Mouse (Mus musculus) frontal cortex, adult (tissue): ENCODE results near the gene Gm21985.
A peak's percentile ranks its signal among the peaks of the same experiment; 100 is the strongest.
"Not testable (repeated sequence)": the region's sequence is repeated elsewhere in the genome, so short reads cannot be mapped to it uniquely, and the experiment has no call there.

Source experiments
- ATAC-seq: cut with Nextera tagmentation; 2 replicates; pipeline ENCODE4 v1.9.2; 2017; ENCODE audit warnings: mild to moderate bottlenecking, moderate library complexity, mixed read lengths; ENCODE audit not compliant: low TSS enrichment

Gene Gm21985

GRCm38 (mm10) chr2:112391346-112392000 lies 125.4 kb downstream of the Gm21985 start:
- peak; percentile 57 for ATAC-seq

DNA sequence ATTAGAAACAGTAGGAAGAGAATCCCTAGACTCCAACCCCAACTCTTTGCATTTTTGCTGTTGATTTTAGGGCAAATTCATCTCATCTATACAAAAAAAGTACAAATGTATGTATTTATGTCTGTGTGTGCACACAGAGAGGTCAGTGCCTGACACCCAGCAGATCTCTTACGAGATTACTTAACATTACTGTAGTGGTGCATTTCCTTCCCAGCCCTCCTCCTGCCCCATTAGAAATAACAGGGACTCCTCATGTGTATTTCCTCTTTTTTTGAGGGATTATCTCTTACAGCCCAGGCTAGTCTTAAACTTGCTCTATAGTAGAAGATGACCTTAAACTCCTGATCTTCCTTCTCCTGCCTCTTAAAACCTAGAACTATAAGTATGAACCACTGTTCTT lies 126.6 kb downstream of the Gm21985 start:
- no peak for ATAC-seq

DNA sequence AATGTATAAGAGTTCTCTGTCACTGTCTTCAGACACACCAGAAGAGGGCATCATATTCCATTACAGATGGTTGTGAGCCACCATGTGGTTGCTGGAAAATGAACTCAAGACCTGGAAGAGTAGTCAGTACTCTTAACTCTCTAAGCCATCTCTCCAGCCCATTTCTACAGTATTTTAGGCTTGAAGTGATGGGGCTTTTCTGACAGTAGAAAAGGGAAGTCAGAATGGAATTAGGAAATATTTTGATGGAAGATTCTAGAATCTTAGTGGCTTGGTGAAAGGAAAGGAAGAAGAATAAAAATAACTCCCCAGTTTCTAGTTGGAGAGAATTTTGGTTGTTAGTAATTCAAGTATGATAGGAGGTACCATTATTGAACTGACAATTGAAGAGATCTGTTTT lies 127.8 kb downstream of the Gm21985 start:
- ATAC-seq: no peak

GRCm38 (mm10) chr2:112396649-112397048 lies 130.5 kb downstream of the Gm21985 start:
- ATAC-seq: no peak

DNA sequence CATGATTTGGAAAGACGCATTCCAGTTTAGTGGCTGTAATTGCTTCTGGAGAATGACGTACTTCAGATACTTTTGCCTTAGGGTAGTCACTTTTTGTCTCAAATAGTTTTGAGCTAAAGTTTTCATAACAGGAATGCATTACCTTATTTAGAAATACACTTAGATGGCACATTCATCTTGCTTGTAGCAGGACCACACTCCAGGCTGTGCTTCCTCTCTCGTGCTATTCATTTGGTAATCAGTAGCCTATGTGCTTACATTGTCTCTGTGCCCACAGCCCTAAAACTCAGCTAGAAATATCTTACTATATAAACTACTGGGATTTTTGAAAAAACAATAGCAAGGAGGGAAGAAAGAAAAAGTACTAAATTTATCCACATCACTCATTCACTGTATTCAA lies 140.9 kb downstream of the Gm21985 start:
- ATAC-seq: no peak

- ATAC-seq: no peak
Observed at GRCm38 (mm10) chr2:112425308-112425707, 159.2 kb downstream of the Gm21985 start.

DNA sequence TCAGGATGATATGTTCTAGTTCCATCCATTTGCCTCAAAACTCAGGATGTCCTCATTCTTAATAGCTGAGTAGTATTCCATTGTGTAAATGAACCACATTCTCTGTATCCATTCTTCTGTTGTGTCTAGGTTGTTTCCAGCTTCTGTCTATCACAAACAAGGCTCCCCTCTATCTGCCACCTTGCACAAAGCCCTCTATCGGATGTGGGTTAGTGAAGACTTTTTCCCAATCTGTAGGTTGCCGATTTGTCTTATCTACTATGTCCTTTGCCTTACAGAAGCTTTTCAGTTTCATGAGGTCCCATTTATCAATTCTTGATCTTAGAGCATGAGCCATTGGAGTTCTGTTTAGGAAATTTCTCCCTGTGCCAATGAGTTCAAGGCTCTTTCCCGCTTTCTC lies 162.4 kb downstream of the Gm21985 start:
- not testable (repeated sequence) for ATAC-seq

- no peak for ATAC-seq
Observed at GRCm38 (mm10) chr2:112429665-112430064, 163.6 kb downstream of the Gm21985 start.

GRCm38 (mm10) chr2:112430403-112430802 lies 164.3 kb downstream of the Gm21985 start:
- no peak for ATAC-seq

- peak; percentile 83 for ATAC-seq
Observed at GRCm38 (mm10) chr2:112432523-112432922, 166.4 kb downstream of the Gm21985 start.

- ATAC-seq: no peak
Observed at GRCm38 (mm10) chr2:112433359-112433758, 167.2 kb downstream of the Gm21985 start.

DNA sequence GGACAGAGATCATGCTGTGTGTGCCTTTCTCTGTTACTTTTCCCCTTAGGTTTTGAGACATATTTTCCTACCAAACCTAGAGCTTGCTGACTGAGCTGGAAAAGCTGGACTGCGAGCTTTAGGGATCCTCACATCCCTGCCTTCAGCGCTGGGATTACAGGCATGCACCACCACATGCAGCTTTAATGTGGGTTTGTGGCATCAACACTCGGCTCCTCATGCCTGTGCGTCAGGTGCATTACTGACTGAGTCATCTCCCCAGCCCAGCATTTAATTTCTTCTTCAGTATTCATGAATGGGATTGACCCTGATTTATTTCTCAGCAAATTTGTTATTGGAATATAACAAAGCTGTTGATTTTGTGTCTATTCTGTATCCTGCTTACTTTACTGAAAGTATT lies 170.2 kb downstream of the Gm21985 start:
- no peak for ATAC-seq

- no peak for ATAC-seq
Observed at GRCm38 (mm10) chr2:112437589-112437988, 171.5 kb downstream of the Gm21985 start.

- peak; percentile 99 for ATAC-seq
Observed at GRCm38 (mm10) chr2:112443491-112443890, 177.4 kb downstream of the Gm21985 start.

DNA sequence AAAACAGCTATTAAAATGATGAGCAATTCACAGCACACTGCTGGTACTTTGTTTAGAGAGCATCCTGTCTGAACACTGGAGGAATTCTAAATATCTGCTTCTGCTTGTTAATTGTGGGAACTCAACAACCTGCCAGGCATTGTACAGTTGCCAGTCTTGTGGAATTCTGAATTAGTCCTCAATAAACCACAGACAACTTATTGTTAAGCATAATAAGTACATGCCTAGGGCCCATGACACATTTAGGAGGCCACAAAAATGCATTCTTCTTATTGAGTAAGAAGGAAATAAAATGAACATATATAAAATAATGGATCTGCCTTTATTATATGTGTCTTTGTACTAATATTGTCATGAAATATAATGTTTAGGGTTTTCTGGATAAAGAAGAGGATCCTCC lies 179.4 kb downstream of the Gm21985 start:
- no peak for ATAC-seq

DNA sequence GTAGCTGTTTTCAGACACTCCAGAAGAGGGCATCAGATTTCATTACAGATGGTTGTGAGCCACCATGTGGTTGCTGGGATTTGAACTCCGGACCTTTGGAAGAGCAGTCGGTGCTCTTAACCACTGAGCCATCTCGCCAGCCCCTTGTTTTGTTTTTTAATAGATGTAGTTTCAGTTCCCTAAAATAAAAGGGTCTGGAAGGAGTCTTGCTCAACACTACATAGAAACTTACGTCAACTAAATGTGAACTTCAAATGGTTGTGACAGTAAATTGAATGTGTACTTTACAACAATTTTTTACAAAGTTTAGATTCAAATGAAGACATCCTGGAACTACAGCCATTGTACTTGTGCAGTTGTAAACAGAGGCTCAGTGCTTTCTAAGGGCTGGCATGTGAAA lies 181.9 kb downstream of the Gm21985 start:
- ATAC-seq: not testable (repeated sequence)

DNA sequence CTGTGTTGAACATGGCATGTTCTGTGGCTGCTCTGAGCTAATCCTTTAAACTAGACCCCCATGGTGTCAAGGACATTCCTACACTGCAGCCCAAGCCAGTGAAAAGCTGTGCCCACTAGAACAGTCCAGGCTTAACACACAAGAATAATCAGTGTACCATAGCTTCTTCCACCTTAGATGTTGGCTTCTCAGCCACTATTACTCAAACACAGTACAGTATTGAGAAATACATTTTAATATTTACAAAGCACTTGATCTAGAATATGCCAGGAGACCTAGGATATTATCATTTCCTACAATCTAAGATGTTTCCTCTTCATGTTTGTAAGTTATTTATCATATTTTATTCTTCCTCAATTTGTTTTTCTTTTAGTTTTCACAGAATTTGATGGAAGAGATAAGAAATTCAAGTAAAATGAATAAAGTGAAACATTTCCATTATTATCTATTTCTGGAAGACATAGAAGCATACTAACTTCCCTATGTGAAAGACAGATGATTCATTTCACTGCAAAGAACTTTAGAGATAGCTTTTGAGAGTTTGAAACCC lies 182.5 kb downstream of the Gm21985 start:
- ATAC-seq: no peak

- ATAC-seq: peak; percentile 50; the same call in 1 of the 2 replicates
Observed at GRCm38 (mm10) chr2:112449597-112450296, 183.6 kb downstream of the Gm21985 start.

DNA sequence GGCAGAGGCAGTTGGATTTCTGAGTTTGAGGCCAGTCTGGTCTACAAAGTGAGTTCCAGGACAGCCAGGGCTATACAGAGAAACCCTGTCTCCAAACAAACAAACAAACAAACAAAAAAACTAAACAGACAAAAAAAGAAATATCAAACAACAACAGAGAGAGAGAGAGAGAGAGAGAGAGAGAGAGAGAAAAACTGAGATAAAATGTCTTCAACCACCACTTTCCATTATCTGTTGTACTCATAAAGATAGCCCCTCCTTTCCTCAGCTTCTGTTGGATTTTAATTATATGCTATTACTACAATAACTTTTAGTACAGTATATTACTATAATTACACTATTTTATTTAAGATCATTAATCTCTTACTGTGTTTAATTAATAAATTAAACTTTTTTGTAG lies 186.4 kb downstream of the Gm21985 start:
- not testable (repeated sequence) for ATAC-seq

DNA sequence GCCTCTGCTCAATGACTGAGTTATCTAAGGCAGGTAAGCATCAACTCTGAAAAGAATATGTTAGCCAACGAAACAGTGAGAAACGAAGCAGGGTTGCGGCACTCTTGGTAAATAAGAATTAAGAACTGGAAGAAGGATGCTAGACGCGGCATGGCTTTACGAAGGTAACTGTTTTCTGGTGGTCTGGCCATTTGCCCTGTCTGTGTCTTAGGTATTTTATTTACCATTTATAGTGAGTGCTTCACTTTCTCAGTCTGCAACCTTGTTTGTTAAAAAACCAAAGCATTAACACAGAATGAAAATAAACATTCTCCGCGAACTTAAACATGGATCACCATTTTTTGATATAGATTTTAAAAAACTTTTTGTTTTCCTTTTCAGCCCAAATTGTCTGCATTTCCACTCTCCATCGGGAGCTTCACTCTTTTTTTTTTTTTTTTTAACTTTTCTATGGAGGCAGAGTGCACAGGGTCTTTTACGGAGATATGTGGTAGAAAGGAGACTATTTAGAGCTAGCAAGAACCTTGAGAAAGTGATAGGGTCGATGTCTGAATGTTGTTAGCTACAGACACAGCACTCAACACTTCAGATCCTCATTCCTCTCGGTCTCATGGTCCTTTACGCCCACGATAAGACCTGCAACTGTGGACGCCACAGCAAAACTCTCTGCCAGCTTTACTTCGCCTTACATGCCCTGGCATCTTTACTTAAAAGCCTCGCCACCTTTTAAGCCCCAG lies 188.2 kb downstream of the Gm21985 start:
- peak; percentile 76 for ATAC-seq

GRCm38 (mm10) chr2:112454862-112455564 lies 188.9 kb downstream of the Gm21985 start, which contains the start of gene Emc7:
Emc7 (plus strand) TSS chr2:112454997.
- ATAC-seq: peak; percentile 97
